Mouse (Mus musculus): ENCODE results near the gene Snrpn.

GRCm38 (mm10) chr7:60170250-60171185, 30.5 kb upstream of the Snrpn start:
- TF ChIP-seq CTCF (conservative IDR thresholded peaks at IDR 0.05; ENCODE audit: low read length) (no peak), POU5F1 (IDR thresholded peaks at IDR 0.05; ENCODE audit: borderline replicate concordance, low read length) (no peak), NANOG (IDR thresholded peaks at IDR 0.05; ENCODE audit: borderline replicate concordance, low read length) (no peak)
